Mouse (Mus musculus) lung, postnatal 36 days (tissue): ENCODE results near the gene Trmo.

Experiments
- DNase-seq: peaks from one replicate; pipeline ENCODE4 v3.0.0; 2022; ENCODE audit warnings: mixed read lengths

The Trmo gene

DNA sequence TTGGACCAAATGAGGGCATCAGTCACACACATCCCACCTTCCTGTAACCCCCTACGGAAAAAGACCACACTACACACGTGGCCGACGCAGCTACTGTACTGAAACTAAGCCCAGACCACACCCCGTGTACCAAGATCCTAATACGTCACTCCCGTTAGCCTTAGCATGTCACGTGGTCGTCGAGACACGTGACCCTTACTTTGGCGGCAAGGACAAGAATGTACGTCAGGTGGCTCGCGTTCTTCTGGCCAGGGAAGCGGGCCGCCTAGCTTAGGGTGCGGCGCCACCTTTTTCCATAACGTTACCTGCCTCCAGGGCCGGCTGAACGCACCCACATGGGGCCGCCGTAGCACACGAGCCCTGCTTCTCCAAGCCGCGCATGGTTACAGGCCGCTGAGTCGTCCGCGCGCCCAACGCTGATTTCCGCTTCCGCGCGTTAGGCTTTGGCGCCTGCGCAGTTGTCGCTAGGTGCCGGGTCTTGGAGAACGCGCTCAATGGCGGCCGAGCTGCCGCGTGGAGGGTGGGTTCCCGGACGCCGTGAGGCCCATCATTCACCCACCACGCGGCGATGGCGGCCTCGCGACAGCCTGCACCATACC is at the start of gene Trmo:
Gene Trmo, minus strand, starts transcription at position 425 of the 599 bp plus-strand sequence.
- DNase-seq = peak; percentile 97

DNA sequence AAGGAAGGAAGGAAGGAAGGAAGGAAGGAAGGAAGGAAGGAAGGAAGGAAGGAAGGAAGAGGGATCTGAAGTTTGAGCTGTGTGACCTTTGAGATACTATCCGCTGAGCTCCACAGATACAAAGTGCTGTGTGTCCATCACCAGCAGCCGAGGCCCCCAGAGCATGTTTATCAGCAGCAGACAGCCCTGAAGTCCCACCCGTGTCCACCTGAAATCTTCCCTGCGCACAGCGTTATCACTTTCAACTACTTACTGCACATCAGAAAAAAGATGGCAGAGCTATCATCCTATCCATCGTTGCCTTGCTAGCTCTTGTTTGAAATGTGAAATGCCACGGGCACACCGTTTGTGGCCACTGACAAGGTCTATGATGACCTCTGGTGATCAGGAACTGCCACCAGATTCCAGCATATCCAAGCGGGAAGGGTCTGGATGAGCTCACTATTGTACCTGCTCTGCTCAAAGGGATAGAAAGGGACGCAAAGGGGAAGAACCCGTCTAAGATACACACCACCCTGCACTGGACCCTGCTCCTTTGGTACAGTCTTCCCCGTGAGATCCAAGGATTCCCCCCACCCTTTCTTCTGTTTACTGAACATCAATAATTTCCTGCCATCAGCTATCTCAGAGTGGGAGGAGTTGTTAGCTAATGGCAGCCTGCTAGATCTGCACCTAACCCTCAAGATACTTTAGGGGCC is 43.3 kb upstream of the Trmo start:
- DNase-seq = no peak

DNA sequence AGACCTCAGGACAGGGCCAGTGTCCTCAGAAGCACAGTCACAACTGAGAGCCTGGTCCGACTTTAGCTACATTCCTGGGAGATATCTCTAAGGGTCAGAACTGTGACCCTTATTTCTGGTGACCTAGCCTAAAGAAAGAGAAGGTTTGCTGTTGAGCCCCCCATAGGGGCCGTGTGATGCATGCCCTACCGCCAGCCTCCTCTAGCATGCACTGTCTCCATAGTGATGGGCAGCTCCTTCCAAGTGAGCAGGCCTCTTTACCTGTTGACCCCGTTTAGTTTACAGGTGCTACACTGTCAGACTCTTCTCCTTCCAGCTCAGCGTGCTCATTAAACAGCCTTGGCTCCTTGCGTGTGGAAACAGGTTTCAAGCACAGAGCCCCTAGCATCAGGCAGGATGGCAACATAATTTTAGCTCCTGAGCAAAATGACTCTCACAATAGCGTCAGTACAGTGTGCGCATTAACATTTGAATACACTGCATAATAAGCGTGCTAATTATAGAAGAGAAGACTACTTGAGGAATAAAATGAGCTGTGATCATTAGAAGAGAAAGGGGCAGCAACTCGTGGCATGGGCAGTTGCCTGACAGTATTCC is 39.8 kb upstream of the Trmo start:
- no peak for DNase-seq

DNA sequence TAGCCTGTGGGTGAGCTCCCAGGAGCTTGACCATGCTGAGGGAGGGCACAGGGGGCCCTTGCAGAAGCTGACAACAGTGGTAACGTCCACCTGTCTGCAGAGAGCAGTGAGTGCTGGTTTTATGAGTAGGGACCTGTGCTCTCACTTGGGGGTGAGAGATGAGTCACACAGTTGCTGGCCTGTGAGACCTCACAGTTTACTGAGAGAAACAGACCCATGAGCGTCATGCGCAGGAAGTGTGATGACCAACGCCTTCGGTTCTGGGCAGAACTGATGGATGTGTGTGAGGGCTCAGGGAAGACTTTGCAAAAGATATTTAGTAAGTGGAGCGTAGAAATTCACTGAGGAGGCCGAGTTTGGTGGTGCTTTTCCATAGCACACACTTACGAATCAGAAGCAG is 33.4 kb upstream of the Trmo start:
- DNase-seq = no peak

DNA sequence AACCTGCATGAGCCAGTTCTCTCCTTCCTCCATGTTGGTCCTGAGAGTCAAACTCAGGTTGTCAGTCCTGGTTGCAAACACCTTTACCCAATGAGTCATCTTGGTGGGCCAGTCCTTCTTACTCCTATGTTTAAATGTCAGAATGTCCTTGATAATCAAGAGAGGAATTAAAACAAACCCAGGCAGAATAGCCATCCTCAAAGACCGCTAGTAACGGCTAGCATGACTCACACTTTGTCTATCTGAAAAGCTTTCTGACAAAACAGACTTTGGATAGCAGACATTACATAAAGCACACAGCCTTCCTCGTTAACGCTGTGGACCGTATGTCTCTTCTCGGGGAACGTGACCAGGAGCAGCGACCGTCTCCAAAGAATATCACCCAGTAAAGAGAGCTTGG is 29.6 kb upstream of the Trmo start:
- DNase-seq = no peak

DNA sequence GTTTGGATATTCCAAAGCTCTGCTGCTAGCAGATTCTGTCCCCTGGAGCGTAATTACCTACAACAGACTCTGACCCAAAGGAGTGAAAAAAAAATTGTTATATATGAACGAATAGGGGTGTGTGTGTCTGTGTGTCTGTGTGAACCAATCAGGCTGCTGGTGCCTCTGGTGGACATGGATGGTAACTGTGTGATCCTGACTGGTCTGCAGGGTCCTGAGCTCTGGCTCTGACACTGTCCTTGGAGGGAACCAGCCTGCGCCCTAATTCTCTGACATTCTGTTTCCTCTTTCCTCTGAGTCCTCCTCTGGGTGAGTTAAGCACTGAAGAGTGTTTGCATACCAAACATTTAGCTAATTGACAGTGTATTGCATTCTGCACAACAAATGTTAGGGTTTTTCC is 28.3 kb upstream of the Trmo start:
- peak; percentile 35 for DNase-seq

DNA sequence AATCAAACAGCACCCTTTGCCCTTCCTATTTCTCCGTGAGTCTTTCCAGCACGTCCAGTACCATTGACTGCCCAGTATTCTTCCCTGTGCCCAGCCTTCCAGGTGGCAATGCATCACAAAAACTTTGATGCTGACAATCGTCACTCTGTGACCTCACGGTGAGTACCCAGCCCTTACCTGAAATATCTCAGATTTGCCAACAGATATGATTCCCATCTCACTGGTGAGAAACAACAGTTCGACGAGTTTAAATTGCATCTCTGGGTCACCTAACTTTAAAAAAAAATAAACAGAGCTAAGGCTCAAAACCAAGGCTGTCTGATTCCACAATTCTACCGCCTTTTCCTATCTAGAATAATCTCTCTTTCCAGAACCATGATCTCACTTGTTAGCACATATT is 24.2 kb upstream of the Trmo start, which contains the start of gene Hemgn:
Gene Hemgn, minus strand, starts transcription at position 101 of the 400 bp plus-strand sequence.
- DNase-seq = no peak

DNA sequence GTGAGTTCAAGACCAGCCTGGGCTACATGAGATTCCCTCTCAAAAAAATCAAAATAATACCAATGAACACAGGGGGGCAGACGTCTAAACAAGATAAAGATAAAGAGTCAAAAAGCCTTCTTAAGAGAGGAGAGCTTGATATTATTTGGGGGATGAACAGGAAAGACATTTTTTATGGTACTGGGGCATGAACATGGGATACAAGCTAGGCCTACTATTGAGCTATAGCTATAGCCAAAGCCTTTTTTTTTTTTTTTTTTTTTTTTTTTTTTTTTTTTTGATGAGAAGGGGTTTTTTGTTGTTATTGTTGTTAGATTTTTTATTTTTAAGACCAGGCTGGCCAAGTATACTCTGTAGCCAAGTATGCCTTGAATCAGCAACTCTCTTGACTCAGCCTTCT is 22.9 kb upstream of the Trmo start:
- DNase-seq = no peak

DNA sequence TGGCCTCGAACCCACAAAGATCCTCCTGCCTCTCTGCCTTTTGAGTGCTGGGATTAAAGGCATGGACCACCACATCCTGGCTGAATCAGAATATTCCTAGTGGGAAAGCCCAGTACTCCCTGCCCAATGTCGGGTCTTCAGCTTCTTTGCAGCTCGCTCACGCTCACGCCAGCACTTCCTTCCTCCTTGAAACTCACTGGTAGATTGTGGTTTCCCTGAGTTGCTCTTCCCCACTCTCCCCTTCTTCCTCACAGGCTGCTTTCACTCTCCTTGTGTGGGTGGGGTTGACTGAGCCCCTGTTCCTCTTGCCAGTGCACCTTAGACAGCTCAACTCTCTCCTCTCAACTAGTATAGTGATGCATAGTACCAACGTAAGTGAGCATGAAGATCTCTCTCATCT is 22.3 kb upstream of the Trmo start:
- DNase-seq = peak; percentile 39

DNA sequence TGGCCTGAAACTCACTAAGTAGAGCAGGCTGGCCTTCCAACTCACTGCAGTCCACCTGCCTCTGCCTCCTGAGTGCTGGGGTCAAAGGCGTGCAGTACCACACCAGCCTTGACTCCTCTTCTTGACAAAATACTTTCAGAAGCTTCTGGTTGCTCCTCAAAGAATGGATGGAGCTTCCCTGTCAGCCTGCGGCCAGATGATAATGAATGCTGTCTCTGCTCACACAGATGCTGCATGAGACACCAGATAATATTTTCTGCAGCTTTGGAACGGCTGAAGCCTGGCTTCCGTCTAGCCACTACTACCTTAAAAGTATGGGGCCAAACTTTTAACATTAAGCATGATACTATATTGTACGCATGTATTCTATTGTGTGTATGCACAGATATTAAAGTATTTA is 21.4 kb upstream of the Trmo start:
- DNase-seq = no peak

DNA sequence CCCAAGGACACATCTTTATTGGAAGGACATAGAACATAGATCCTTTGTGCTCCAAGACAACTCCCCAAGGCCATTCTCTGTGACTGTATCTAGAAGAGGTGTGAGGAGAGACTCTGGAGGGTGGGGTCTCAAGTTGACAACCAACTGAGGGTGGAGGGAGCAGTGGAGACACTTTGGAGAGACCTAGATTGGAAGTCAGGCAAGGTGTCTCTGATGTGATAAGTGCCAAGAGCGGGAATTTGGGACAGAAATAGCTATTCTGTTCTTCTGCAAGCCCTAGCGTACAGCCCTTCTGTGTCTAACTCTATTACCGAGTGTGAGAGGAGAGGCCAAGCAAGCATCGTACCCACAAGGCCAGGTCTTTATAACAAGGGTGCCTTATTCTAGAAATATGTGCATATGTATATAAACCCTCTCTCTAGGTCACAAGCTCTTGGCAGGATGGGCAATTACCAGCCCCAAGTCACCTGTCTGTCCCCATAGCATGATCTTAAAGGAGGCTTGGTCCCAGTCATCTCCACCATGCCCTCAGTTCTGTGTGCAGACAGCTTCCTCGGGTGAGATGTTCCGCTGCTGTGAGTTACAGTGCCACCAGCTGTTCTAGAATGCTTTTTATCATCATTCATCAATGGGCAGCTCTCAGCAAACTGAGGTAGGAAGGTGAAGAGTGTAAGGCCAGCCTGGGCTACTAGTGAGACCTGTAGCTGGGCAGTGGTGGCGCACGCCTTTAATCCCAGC is 17.9 kb upstream of the Trmo start:
- DNase-seq = no peak

DNA sequence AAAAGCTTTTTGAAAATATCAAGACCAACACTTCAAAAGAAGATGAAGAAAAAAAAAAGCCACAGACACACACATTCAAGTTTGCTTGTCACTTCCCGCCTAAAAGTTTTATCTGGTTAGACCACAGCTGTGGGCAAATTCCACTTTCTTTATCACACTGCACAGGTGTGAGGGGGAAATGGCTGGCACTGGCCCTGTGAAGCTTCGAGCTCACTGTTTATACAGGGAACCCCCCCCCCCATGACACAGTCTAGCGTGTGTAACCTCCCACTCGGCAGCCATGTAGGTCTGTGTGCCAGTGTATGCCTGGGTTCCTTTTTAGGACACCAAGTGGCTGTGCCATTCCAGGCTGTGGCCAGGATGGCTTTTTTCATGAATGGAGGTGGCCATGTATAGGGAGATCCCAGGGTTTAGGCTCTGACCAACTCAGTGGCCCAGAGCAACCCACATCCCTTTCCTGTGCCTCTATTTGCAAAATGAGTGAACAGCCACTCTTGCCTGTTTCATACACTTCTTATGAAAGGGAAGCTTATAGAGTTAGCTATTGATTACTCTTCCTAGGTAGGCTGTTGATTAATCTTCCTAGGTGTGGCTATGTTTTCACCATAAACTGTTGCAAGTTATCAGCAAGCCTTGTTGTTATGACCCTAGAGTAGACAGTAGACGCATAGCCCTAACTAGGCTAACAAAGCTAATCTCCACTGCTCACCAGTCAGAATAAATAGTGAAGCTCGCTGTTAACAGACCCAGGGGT is 15.0 kb upstream of the Trmo start:
- DNase-seq = no peak

DNA sequence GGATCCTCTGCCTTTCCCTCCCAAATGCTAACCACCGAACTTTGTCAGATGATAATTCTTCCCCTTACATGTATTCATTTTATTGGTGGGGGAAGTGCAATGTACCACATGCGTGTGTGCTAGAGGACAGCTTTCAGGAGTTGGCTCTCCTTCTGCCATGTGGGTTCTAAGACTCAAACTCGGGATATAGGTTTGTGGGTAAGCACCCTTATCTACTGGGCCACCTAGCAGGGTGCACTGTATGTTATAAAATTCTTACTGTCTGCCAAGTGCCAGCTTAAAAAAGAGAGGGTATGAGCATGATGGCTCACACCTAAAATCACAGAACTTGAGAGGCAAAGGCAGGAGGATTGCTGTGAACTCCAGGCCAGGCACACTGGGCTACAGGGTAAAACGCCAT is 9.6 kb upstream of the Trmo start:
- no peak for DNase-seq

DNA sequence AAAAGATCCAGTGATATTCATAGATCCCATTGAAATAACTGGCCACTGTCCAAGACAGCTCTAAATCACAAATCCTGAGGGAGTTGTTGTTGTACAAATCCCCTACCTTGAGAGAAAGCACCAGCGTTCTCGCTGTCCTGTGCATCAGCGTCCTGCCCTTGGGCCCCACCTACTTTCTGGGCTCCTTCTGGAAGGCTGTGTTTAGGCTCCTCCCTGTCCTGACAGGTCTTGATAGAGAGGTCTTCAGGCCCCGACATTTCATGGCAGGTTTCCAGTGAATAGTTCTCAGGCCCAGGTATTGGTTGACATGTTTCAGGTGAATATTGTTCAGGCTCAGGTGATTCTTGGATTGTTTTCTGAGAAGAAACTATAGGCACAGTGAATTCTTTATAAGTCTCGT is 6.5 kb upstream of the Trmo start:
- DNase-seq = no peak

DNA sequence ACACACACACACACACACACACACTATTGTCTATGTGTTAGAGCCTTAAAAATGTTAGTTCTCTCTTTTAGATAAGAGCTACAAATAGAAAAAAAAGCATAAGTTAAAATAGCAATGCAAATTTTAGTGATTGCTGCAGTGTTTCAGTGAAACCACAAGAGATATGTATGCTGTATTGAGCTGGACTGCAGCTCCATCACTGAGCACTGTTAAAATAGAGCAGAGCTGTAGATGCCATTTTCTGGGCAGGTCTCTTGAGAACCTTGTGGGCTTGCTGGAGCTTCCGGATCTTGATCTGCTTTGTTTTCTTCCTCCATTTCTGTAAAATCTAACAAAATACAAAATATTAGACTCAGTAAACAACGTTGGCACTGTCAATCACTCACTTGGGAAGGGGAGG is 5.2 kb upstream of the Trmo start:
- DNase-seq = no peak

DNA sequence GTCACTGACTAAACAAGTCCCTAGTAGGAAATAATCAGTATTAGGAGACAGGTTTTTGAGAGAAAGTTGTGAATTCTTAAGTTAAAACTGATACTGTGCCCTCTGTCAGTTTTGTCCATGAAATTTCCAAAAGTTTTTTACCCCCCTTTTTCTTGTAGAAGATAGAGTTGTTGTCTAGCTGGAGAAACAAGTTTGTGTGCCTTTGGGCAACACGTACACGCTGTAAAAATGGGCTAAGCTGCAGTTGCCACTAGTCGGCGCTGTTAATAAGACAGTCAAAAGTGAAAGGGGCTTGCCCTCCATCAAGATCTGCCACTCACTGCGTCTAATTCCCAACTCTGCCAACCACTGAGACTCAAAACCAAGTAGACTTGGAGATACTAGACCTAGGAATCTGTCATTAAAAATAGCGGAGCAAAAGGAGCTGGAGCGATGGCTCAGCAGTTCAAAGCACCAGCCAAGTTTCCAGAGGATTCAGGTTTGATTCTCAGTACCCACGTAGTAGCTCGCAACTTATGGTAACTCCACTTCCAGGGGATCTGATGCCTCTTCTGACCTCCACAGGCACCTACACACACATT is 1.2 kb upstream of the Trmo start:
- peak; percentile 95 for DNase-seq

DNA sequence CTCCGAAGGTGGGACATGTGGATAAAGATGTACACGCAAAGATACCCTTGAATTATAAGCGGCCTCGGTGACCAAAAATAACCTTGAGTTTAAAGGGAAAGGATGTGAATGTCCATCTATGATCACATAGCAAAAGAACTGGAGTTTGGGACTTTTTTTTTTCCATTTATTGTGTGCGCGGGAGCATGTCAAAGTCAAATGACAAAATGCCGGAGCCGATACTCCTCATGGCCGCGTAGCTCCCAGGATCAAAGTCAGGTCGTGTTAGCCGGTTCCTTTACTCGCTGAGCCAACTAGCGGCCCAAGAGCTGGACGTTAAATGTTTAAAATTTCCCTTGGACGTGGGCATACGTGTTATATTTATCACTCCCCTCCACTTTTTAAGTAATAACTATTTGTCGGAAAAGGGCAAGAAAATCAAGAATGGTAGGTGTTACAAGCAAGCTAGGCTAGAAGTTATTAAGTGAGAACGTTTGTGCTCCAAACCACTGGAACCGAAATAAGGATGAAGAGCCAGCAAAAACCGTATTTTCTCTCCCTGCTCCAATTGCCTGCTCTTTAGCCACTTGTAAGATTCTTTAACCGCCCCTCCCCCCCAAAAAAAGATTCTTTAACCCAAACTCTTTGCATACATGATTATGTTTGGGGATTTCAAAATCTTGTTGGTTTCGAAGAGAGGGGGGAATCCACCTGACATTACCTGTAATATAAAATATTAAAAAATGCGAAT is 540 bp upstream of the Trmo start:
- DNase-seq = peak; percentile 49

DNA sequence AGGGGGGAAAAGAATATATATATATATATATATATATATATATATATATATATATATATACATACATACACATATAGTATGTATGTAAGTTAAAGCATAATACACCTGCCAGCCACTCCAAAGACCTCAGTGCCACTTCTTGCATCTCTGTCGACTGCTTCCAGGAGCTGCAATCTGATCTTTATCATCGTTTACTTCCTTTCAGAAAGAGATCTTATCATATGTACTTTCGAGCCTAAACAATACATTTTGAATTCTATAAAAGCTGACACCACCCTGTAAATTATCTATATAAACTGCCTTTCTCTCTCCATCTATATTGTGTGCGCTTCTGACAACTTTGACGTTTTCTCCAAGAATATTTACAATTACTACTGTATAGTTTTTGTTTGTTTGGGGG is 681 bp downstream of the Trmo start:
- DNase-seq = no peak

DNA sequence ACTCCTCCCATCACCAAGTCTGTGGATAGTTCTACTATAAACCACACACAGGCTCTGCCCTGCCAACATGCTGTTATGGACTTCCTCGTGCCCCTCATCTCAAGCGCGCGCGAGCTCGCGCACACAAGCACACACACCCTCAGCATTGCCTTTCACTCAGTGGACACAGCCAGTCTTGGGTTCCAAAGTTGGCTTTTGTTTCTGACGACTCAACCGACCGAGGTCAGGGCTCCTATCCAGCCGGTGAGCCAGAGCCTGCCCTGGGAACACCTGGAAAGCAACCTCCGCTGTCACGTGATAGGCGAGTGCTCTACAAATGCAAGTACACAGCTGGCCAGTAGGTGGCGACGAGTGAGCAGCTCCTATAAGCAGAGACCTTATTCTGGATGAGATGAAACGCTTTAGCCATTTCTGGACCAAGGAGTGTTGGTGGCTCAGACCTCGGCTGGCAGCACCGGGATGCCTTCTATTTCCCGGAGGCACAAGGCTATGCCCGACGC is 14.3 kb downstream of the Trmo start:
- DNase-seq = peak; percentile 93

DNA sequence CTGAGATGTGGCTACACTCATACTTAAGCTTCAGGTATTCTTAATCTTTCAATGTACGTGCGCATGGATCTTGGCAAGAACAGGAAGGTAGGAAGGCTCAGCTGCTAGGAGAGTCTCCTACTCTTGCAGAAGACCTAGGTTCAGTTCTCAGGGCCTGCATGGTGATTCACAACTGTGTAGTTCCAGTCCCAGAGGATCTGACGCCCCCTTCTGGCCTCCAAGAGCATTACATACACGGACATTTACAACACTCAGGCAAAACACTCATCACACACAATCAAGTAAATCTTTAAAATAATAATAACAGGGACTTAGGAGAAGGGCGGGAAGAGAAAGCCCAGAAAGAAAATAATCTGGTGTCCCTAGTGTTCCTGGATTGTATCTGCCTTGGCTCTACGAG is 14.8 kb downstream of the Trmo start:
- peak; percentile 50 for DNase-seq

DNA sequence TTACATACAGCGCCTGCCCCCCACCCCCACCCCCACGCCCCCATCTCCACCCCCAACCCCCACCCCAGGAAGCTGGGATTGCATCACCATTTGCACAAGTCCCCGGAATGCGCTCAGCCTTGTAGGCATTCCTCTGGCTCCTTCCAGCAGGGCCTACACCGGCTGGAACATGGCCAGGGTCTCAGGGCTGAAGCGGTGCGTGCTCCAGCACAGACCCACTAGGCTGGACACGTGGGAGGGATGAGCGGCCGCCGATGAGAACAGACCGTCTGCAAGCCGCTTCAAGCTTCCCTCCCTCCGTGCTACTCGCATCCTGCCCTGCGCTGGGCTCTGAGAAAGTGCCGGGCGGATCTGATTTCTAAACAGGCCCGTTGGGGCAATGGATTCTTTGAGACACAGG is 18.2 kb downstream of the Trmo start:
- peak; percentile 81 for DNase-seq

DNA sequence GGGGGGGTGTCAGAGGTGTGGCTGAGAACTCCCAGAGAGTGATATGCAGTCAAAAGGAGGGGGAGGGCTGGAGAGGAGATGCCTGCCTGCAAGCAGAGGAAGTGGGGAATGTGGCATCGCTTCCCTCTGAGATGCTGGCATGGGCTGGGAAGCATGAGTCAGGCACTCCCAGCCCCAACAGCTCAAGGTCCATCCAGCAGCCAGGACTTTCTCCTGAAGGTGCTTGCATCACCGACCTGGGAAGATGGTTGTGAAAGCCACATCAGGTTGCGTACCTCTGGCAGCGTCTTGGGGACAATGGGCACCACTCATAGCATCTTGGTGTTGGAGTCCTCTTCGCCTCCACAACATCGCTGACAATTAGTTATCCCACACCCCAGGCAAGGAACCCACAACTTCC is 18.8 kb downstream of the Trmo start:
- DNase-seq = peak; percentile 15
